Mouse (Mus musculus): ENCODE results near the gene Lrrc4. TPM values are rescaled to one million over a fixed set of nuclear protein-coding genes. Genes with fewer than 3 reads are reported as not detected.

The Lrrc4 gene
- polyA plus RNA-seq, 1 experiment from 2014 or later: 3.8 TPM

- 51% methylated on average over 3 of the region's 3 CpGs for WGBS
- no peaks in the 10 kb centered on the region for H3K36me3 ChIP-seq
- H3K4me1 ChIP-seq: peaks cover 46% of the 10 kb centered on the region
- no peak overlapping the region for H3K4me2 ChIP-seq (replicated peaks)
- no peak overlapping the region for H3K27ac ChIP-seq (replicated peaks)
- H3K27me3 ChIP-seq: peaks cover 5% of the 10 kb centered on the region; the same call in 1 of the 2 replicates
- ATAC-seq (ENCODE audit: low FRiP score, low read depth): no peak
- no peak overlapping the region for H3K4me3 ChIP-seq
- no peaks in the 10 kb centered on the region for H3K9me3 ChIP-seq
- no peak overlapping the region for H3K9ac ChIP-seq (replicated peaks)
Observed at GRCm38 (mm10) chr6:28853164-28853563, 21.6 kb upstream of the Lrrc4 start.

GRCm38 (mm10) chr6:28852342-28852741, 20.8 kb upstream of the Lrrc4 start:
- peaks cover 53% of the 10 kb centered on the region for H3K4me1 ChIP-seq
- no peak for ATAC-seq (ENCODE audit: low FRiP score, low read depth)
- no peaks in the 10 kb centered on the region for H3K9me3 ChIP-seq
- H3K9ac ChIP-seq (replicated peaks): no peak overlapping the region
- no peak overlapping the region for H3K4me2 ChIP-seq (replicated peaks)
- peaks cover 10% of the 10 kb centered on the region; the same call in 1 of the 2 replicates for H3K27me3 ChIP-seq
- no peak overlapping the region for H3K27ac ChIP-seq (replicated peaks)
- WGBS: 74% methylated on average over 7 of the region's 7 CpGs
- H3K4me3 ChIP-seq: no peak overlapping the region
- no peaks in the 10 kb centered on the region for H3K36me3 ChIP-seq

GRCm38 (mm10) chr6:28850326-28850900, 18.9 kb upstream of the Lrrc4 start:
- H3K36me3 ChIP-seq: no peaks in the 10 kb centered on the region
- no peak overlapping the region for H3K9ac ChIP-seq (replicated peaks)
- ATAC-seq (ENCODE audit: low FRiP score, low read depth): no peak
- 92% methylated on average over 9 of the region's 9 CpGs for WGBS
- H3K4me2 ChIP-seq (replicated peaks): no peak overlapping the region
- H3K27ac ChIP-seq (replicated peaks): no peak overlapping the region
- H3K27me3 ChIP-seq: peaks cover 10% of the 10 kb centered on the region; the same call in 1 of the 2 replicates
- H3K4me1 ChIP-seq: peaks cover 55% of the 10 kb centered on the region
- no peaks in the 10 kb centered on the region for H3K9me3 ChIP-seq
- H3K4me3 ChIP-seq: no peak overlapping the region

GRCm38 (mm10) chr6:28849317-28849716, 17.8 kb upstream of the Lrrc4 start:
- Histone ChIP-seq H3K27ac (replicated peaks) (no peak overlapping the region), H3K36me3 (no peaks in the 10 kb centered on the region), H3K9me3 (no peaks in the 10 kb centered on the region), H3K4me2 (replicated peaks) (no peak overlapping the region), H3K27me3 (peaks cover 5% of the 10 kb centered on the region; the same call in 1 of the 2 replicates), H3K4me3 (no peak overlapping the region), H3K4me1 (peaks cover 51% of the 10 kb centered on the region), H3K9ac (replicated peaks) (no peak overlapping the region)
- 44% methylated on average over 3 of the region's 3 CpGs for WGBS
- no peak for ATAC-seq (ENCODE audit: low FRiP score, low read depth)

- ATAC-seq (ENCODE audit: low FRiP score, low read depth): no peak
- H3K4me1 ChIP-seq: peaks cover 48% of the 10 kb centered on the region
- H3K4me3 ChIP-seq: no peak overlapping the region
- no peaks in the 10 kb centered on the region for H3K9me3 ChIP-seq
- no peak overlapping the region for H3K4me2 ChIP-seq (replicated peaks)
- H3K9ac ChIP-seq (replicated peaks): no peak overlapping the region; the same call in 1 of the 2 replicates
- peaks cover 5% of the 10 kb centered on the region; the same call in 1 of the 2 replicates for H3K27me3 ChIP-seq
- H3K36me3 ChIP-seq: no peaks in the 10 kb centered on the region
- H3K27ac ChIP-seq (replicated peaks): 0 out of 2 replicates have a peak overlapping the region, but pooled peaks have one; percentile 22
- WGBS: 60% methylated on average over 9 of the region's 9 CpGs
Observed at GRCm38 (mm10) chr6:28848891-28849290, 17.3 kb upstream of the Lrrc4 start.

- Histone ChIP-seq H3K4me1 (peaks cover 45% of the 10 kb centered on the region), H3K9ac (replicated peaks) (no peak overlapping the region), H3K4me3 (no peak overlapping the region), H3K4me2 (replicated peaks) (no peak overlapping the region), H3K27ac (replicated peaks) (no peak overlapping the region), H3K9me3 (no peaks in the 10 kb centered on the region), H3K36me3 (no peaks in the 10 kb centered on the region), H3K27me3 (peaks cover 5% of the 10 kb centered on the region; the same call in 1 of the 2 replicates)
- ATAC-seq (ENCODE audit: low FRiP score, low read depth): no peak
- 72% methylated on average over 6 of the region's 6 CpGs for WGBS
Observed at GRCm38 (mm10) chr6:28848285-28848794, 16.8 kb upstream of the Lrrc4 start.

- no peak overlapping the region for H3K9ac ChIP-seq (replicated peaks)
- no peaks in the 10 kb centered on the region for H3K9me3 ChIP-seq
- H3K27ac ChIP-seq (replicated peaks): no peak overlapping the region
- peaks cover 5% of the 10 kb centered on the region; the same call in 1 of the 2 replicates for H3K27me3 ChIP-seq
- 66% methylated on average over 6 of the region's 6 CpGs for WGBS
- no peak overlapping the region for H3K4me2 ChIP-seq (replicated peaks)
- no peak for ATAC-seq (ENCODE audit: low FRiP score, low read depth)
- no peak overlapping the region for H3K4me3 ChIP-seq
- H3K36me3 ChIP-seq: no peaks in the 10 kb centered on the region
- H3K4me1 ChIP-seq: peaks cover 47% of the 10 kb centered on the region
Observed at GRCm38 (mm10) chr6:28847616-28848015, 16.1 kb upstream of the Lrrc4 start.

- Histone ChIP-seq H3K36me3 (no peaks in the 10 kb centered on the region), H3K27me3 (0 out of 2 replicates have a peak, but pooled peaks cover 5% of the 10 kb centered on the region), H3K4me3 (no peak overlapping the region), H3K4me2 (replicated peaks) (no peak overlapping the region), H3K4me1 (peaks cover 55% of the 10 kb centered on the region), H3K9me3 (no peaks in the 10 kb centered on the region), H3K27ac (replicated peaks) (no peak overlapping the region), H3K9ac (replicated peaks) (no peak overlapping the region)
- whole genome bisulfite sequencing: 26% methylated on average over 4 of the region's 4 CpGs
- no peak for ATAC-seq (ENCODE audit: low FRiP score, low read depth)
Observed at GRCm38 (mm10) chr6:28845610-28846009, 14.1 kb upstream of the Lrrc4 start.

- Histone ChIP-seq H3K36me3 (no peaks in the 10 kb centered on the region), H3K9me3 (no peaks in the 10 kb centered on the region), H3K27me3 (0 out of 2 replicates have a peak, but pooled peaks cover 2% of the 10 kb centered on the region), H3K27ac (replicated peaks) (peak overlapping the region; percentile 85), H3K4me3 (no peak overlapping the region), H3K4me2 (replicated peaks) (no peak overlapping the region), H3K4me1 (peaks cover 41% of the 10 kb centered on the region), H3K9ac (replicated peaks) (no peak overlapping the region)
- peak; percentile 89 for ATAC-seq (ENCODE audit: low FRiP score, low read depth)
- 18% methylated on average over 4 of the region's 4 CpGs for WGBS
Observed at GRCm38 (mm10) chr6:28842375-28843276, 11.1 kb upstream of the Lrrc4 start.

GRCm38 (mm10) chr6:28841569-28841968, 10.0 kb upstream of the Lrrc4 start:
- peak overlapping the region; percentile 85; the same call in 1 of the 2 replicates for H3K27ac ChIP-seq (replicated peaks)
- H3K4me1 ChIP-seq: peaks cover 38% of the 10 kb centered on the region
- no peaks in the 10 kb centered on the region for H3K9me3 ChIP-seq
- no peak overlapping the region for H3K9ac ChIP-seq (replicated peaks)
- ATAC-seq (ENCODE audit: low FRiP score, low read depth): no peak
- no peak overlapping the region for H3K4me3 ChIP-seq
- H3K36me3 ChIP-seq: no peaks in the 10 kb centered on the region
- WGBS: 88% methylated on average over 3 of the region's 3 CpGs
- H3K4me2 ChIP-seq (replicated peaks): no peak overlapping the region
- no peaks in the 10 kb centered on the region for H3K27me3 ChIP-seq

- peaks cover 18% of the 10 kb centered on the region for H3K4me1 ChIP-seq
- H3K36me3 ChIP-seq: no peaks in the 10 kb centered on the region
- no peak overlapping the region for H3K4me3 ChIP-seq
- no peaks in the 10 kb centered on the region for H3K9me3 ChIP-seq
- peaks cover 24% of the 10 kb centered on the region for H3K27me3 ChIP-seq
- ATAC-seq (ENCODE audit: low FRiP score, low read depth): no peak
- H3K27ac ChIP-seq (replicated peaks): no peak overlapping the region
- H3K9ac ChIP-seq (replicated peaks): no peak overlapping the region
- no peak overlapping the region for H3K4me2 ChIP-seq (replicated peaks)
Observed at GRCm38 (mm10) chr6:28836600-28836999, 5.1 kb upstream of the Lrrc4 start.

- Histone ChIP-seq H3K27ac (replicated peaks) (0 out of 2 replicates have a peak overlapping the region, but pooled peaks have one; percentile 94), H3K4me1 (peaks cover 36% of the 10 kb centered on the region), H3K4me2 (replicated peaks) (peak overlapping the region; percentile 99), H3K9ac (replicated peaks) (no peak overlapping the region), H3K4me3 (peak overlapping the region; percentile 81), H3K9me3 (no peaks in the 10 kb centered on the region), H3K27me3 (peaks cover 40% of the 10 kb centered on the region), H3K36me3 (peaks cover 9% of the 10 kb centered on the region)
- ATAC-seq (ENCODE audit: low FRiP score, low read depth): no peak
- 35% methylated on average over 2 of the region's 2 CpGs for WGBS
Observed at GRCm38 (mm10) chr6:28834046-28834445, 2.5 kb upstream of the Lrrc4 start.

Data from midbrain, embryonic 12.5 days (tissue).